Mouse (Mus musculus) adrenal gland, adult 8-10 months (tissue): ENCODE measurements around the gene Cyp26b1. TPM values are rescaled to one million over a fixed set of nuclear protein-coding genes. Genes with fewer than 3 reads are reported as not detected.

Experiments
- DNase-seq: peaks from one replicate; pipeline ENCODE4 v3.0.0; 2022
- total RNA-seq, 4 experiments: library from RNA; stranded (reverse); gene quantifications; 2 replicates each; pipeline ENCODE4 v1.2.4; 2022

The Cyp26b1 gene
- total RNA-seq, 4 experiments from 2014 or later: 6.6 to 57.7 (median 15.7) TPM

DNA sequence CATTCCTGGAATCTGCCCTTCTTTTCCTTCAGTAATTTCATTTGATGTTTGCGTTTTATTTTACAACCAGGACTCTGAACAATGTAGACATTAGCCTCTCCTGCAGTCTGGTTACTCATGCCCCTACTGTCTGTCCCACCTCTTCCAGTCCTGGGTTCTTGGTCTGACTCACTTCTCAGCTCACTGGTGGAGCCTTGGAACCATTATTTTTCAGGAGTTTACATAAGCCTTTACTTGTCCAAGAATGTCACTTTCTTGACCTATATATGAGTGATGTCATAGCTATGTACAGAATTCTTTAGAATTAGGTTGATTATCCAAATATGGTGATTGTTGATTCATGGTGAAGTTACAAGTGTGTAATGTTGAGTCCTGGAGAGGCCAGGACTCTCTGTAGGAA is 32.5 kb downstream of the Cyp26b1 start:
- no peak for DNase-seq

DNA sequence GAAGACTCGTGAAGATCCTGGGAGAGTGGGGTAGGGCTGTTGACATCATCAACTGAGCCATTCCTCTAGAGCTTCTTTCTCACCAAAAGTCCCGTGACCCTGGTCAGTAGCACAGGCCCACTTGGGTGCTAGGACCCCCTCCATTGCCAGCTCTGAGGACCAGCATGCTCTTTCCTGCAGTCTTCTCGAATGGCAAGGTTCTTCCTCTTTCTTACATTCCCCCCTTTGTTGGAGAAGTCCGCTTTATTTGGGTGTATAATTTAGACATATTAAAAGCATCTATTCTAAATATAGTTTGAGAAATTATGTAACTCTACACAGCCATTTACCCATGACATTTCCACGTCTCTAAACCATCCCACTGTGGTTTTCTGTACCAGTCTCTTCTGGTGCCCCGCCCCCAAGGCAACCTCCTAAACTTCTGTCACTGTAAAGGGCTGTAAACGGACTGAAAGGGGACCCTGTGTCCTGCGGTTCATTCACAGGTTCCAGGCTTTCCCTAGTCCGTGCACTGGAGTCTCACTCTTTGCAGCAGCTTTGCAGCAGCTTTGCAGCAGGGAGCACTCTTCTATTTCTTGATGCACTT is 43.8 kb downstream of the Cyp26b1 start:
- no peak for DNase-seq

DNA sequence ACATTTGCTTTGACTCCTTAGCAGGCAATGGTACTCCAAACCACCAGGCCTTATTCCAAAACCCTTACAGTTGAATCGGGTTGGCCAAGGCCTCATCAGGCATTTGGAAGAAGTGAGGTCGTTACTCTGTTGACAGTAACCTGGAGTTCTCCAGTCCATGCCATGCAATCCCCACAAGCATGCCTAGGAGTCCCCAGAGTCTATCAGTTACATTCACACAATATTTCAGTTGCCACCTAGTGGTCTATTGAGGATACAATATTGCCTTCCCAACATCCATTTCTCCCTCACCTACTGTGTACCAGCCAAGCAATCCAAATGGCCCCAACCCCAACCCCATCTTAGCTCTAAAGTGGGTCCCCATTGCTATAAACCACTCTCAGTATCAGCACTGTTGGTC is 48.3 kb downstream of the Cyp26b1 start:
- DNase-seq: no peak

DNA sequence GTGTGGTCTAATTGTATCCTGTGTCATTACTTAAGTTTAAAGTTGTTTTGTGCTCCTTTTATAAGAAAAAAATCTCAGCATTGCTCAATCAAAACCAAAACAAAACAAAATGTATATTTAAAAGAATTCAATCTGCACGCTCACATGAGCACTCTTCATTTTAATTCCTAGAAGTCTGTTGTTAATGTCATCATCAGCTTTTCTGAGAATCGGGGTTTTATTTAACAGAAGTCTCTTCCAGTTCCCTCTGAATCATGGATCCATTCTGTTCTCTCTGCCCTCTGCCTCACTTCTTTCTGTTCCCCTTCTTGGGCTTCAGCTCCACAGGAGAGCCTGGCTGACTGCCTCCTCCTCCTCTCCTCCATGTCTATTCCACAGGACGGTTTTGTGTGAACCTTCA is 49.3 kb downstream of the Cyp26b1 start:
- DNase-seq: no peak

DNA sequence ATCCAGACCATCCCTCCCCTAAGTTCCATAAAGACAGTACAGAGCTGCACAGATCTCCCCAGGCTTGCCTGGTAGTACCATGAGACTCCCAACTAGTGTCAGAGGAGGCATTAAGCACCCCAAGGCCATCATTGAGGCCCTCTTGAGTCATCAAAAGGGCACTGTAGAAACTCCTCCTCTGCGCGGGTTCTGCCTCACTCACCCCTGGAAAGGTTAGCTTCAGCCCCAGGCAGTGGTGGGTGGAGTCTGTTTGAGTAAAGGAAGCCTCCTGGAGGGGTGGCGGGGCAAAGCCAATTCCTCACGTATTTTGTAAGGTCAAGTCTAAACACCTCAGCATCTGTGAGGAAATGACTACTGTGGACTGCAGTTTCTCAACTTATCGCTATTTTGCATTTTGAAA is 50.2 kb downstream of the Cyp26b1 start:
- DNase-seq: peak; percentile 32

DNA sequence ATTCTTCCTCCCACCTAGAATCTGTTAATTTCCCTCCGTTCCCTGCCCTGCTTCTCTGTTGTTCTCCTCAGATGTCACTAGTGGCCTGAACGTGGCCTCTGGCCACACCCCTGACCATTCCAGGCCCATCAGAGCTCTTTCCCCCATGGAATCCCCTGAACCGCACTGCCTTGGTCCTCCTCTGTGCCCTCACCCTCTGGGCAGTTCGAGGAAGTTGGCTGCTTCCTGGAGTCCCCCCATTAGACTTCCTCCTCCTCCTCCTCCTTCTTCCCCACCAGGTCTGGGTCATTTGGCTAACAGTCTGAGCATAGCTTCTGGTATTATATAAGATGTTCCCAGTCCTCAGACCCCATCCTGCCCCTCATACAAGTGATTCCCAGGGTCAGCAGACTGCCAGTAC is 53.8 kb downstream of the Cyp26b1 start:
- DNase-seq: no peak

DNA sequence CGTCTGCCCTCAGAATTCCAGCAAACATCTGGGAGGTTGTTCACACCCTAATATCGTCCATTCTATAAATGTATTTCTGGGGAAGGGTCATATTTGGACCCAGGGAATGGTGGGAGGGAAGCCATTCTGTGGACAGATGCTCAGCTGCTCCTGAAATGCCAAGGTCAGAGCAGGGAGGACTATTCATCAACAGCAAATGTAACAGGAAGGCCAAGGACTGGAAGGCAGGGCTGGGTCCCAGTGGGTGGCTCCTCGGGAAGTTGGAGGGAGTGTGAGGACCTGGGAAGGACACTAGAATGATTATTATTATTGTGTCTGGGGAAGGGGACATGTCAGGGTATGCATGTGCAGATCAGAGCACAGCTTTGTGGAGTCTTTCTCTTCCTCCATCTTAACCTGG is 55.0 kb downstream of the Cyp26b1 start:
- no peak for DNase-seq

DNA sequence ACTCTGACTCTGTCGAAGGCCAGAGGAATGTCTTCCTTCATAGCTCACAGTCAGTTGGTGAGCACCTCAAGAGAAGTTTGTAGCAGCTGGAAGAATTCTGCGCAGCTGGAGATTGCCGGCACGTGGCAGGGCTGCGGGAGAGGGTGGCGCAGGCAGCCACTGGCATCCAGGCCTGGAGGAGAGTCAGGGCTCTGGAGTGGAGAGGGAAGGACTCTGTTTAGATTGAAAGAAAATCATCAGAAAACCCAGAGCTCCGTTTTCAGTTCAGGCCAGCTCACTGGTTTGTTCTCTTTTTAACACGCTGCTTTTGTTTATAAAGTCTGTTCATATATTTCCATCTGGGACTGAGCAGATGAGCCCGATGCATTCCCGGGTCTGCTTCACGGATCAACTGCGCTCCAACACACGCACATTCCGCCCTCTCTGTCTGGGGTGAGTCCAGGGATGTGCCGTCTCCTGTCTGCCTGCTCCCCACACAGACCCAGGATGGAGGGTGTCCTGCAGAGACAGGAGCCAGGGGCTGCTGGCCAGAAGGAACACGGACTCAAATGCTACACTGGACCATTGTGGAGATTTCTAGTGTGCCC is 56.0 kb downstream of the Cyp26b1 start:
- DNase-seq: no peak

DNA sequence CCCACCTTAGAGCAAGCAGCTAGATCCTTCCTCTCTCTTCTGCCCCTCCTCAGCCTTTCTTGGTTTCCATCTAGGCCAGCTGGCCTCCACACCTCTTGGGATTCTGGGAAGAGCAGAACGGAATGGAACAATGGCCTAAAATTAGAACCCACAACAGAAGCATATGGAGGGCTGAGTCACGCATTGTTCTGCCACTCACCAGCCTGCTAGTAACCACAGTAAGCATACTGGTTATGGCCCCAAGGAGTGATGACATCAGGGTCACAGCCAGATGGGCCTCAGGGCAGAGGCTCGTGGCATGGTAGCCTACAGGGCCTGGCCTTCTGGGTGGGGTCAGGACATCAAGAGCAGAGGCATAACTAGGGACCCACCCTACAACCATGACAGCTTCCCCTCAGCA is 58.8 kb downstream of the Cyp26b1 start:
- DNase-seq: no peak

DNA sequence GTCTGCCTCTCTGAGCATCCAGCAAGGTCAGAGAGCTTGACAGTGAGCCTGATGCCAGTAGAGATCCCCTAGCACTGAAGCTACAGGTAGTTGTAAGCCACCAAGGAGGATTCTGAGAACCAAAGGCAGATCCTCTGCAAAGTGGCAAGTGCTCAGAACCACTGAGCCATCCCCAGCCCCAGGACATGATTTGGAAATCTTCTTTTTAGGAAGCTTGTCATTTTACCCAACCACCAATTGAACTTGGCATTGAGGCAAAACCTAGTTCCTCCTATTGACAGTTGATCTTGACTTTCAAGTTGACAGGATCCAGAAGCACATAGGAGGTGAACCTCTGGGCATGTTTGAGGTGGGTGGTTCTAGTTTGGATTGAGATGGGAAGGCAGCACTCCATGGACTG is 63.8 kb downstream of the Cyp26b1 start:
- DNase-seq: no peak

DNA sequence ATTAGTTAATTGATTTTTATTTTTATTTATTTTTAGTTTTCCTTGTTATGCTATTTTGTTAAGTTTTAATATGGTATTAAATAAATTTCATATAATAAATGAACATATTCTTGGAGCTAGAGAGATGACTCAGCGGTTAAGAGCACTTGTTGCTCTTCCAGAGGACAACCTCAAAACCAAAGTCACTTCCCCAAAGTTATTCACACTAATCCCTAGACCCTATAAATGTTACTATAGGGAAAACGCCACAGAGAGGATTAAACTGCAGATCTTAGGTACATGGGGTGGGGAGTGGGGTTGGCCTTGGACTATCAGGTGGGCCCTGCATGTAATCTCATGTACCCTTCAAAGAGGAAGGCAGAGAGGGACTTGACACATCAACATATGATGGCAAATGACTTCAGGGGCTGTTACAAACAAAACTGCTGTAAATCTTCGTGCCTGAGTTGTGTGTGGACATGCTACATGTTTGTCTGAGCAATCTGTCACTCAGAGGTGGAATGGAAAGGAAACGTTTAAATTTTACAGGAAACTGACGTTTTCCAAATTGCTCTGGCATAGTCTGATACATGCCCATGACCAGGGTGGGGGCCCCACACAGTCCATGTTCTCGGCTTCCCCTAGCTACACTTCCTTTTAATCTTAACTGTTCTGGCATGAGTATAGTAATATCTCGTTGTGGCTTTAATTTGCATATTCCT is 68.7 kb downstream of the Cyp26b1 start:
- no peak for DNase-seq
